Mouse (Mus musculus) right cerebral cortex, postnatal 4 days (tissue): ENCODE data around the gene Pdhb.
"Not testable (repeated sequence)": the region's sequence is repeated elsewhere in the genome, so short reads cannot be mapped to it uniquely, and the experiment has no call there.

Experiments
- DNase-seq: peaks from one replicate; pipeline ENCODE4 v3.0.0-alpha.2; 2022

The Pdhb gene

GRCm38 (mm10) chr14:8132789-8133188 lies 40.0 kb downstream of the Pdhb start:
- no peak for DNase-seq

- no peak for DNase-seq
These were observed 44.9 kb downstream of the Pdhb start for GRCm38 (mm10) chr14:8127971-8128370.

GRCm38 (mm10) chr14:8124046-8124881 lies 48.6 kb downstream of the Pdhb start:
- no peak for DNase-seq

- not testable (repeated sequence) for DNase-seq
These were observed 49.2 kb downstream of the Pdhb start for GRCm38 (mm10) chr14:8123611-8124010.

- no peak for DNase-seq
These were observed 49.7 kb downstream of the Pdhb start for GRCm38 (mm10) chr14:8123141-8123540.

GRCm38 (mm10) chr14:8119904-8120303 lies 52.9 kb downstream of the Pdhb start:
- DNase-seq: no peak

GRCm38 (mm10) chr14:8119454-8119853 lies 53.4 kb downstream of the Pdhb start:
- no peak for DNase-seq

GRCm38 (mm10) chr14:8117371-8117770 lies 55.5 kb downstream of the Pdhb start:
- no peak for DNase-seq
